ENCODE assay signal across 11 mouse cellular contexts in genomic region chr6:55465311-55465710, GRCm38 (mm10). TPM values are rescaled to one million over a fixed set of nuclear protein-coding genes. Genes with fewer than 3 reads are reported as not detected.
DNase-seq lines count a peak whose midpoint lies in the region; TF ChIP-seq lines count a peak whose summit lies in the region.
"Had no signal": no experiment of that assay in that cellular context is flagged by ENCODE, and none has a peak within 500 bp of the region (broad histone marks: within the 10 kb centered on the region; RNA-seq: fewer than 3 reads in every experiment).

No protein-coding gene starts in this region.

- intact Hi-C loops in gastrocnemius, adult 2 months (cut with DNase I) = no loop called here

- no peaks in the 10 kb centered on the region for H3K36me3 ChIP-seq in heart, embryonic 10.5 days
- H3K36me3 ChIP-seq: kidney, embryonic 15.5 days had no signal

- 81% methylated on average over 4 of the region's 4 CpGs for WGBS in heart, embryonic 10.5 days

- H3K9me3 ChIP-seq in heart, embryonic 10.5 days = no peaks in the 10 kb centered on the region
- H3K9me3 ChIP-seq: kidney, embryonic 15.5 days had no signal

- no peak for TF ChIP-seq CTCF in gastrocnemius, adult 2 months (IDR thresholded peaks at IDR 0.05)

- peaks cover 13% of the 10 kb centered on the region; the same call in 1 of the 2 replicates for H3K4me1 ChIP-seq in heart, embryonic 10.5 days
- H3K4me1 ChIP-seq: kidney, embryonic 15.5 days had no signal

- peak; percentile 98 for DNase-seq in heart, adult 11 months
- no peak for DNase-seq in heart, embryonic 10.5 days (ENCODE audit: low spot score)
- peak; percentile 27 for DNase-seq in ovary, postnatal 36 days (ENCODE audit: low spot score)
- DNase-seq in ovary, postnatal 10 days (ENCODE audit: low spot score) = no peak
- peak; percentile 89 for DNase-seq in gastrocnemius, adult 2 months
- peak; percentile 81 for DNase-seq in heart, postnatal 4 days
- DNase-seq in retina, postnatal 1 day = no peak
- no peak for DNase-seq in kidney, postnatal 10 days
- DNase-seq: right cerebral cortex, adult 18-20 months had no signal

- H3K4me3 ChIP-seq in heart, embryonic 10.5 days = no peak overlapping the region
- H3K4me3 ChIP-seq in gastrocnemius, adult 2 months = no peak overlapping the region
- H3K4me3 ChIP-seq: kidney, embryonic 15.5 days had no signal

- H3K27ac ChIP-seq in heart, embryonic 10.5 days = no peak overlapping the region
- H3K27ac ChIP-seq in gastrocnemius, adult 2 months = peak overlapping the region; percentile 35; the same call in 1 of the 2 replicates
- H3K27ac ChIP-seq: kidney, embryonic 15.5 days; macrophage had no signal

- peaks cover 58% of the 10 kb centered on the region for H3K27me3 ChIP-seq in heart, embryonic 10.5 days (ENCODE audit: insufficient read depth, poor library complexity, severe bottlenecking)
- H3K27me3 ChIP-seq: kidney, embryonic 15.5 days had no signal

RNA-seq across cellular contexts. Expression of gene Adcyap1r1, which starts 13.5 kb away (rescaled TPM):
- polyA plus RNA-seq in heart, embryonic 10.5 days (2016; fragmentation: Nextera tagmentation; extraction: Ambion mirVana) = 1.3 and 1.8 TPM in 2 replicates
- under 1 TPM; 0.87 to 0.92 TPM for total RNA-seq in gastrocnemius, adult 2 months (2021)
- 10 to 100 TPM in 1 of 2 experiments, 1 to 10 TPM in 1; 8.6 to 11.9 TPM for total RNA-seq in heart, postnatal 4 days (2021)
- polyA plus RNA-seq: macrophage had no signal

Comparison
In these comparisons a context has a peak if more than half of its experiments do, and no peak if none do; other contexts are left out.
1. DNase-seq: peak in heart, adult 11 months (single experiment), ovary, postnatal 36 days (single experiment), gastrocnemius, adult 2 months (single experiment) and heart, postnatal 4 days (single experiment); none in heart, embryonic 10.5 days (single experiment), ovary, postnatal 10 days (single experiment), retina, postnatal 1 day (single experiment) and kidney, postnatal 10 days (single experiment).
2. RNA of gene Adcyap1r1, which starts 13.5 kb away (total RNA-seq): 8.6 to 11.9 TPM in heart, postnatal 4 days; 0.87 to 0.92 TPM in gastrocnemius, adult 2 months; every median in the first group is over 4 times any median in the second.